Mouse (Mus musculus) retina, postnatal 7 days (tissue): Measurements from ENCODE around the gene 1700024G13Rik.

Experiments
- DNase-seq: peaks from one replicate; pipeline ENCODE4 v3.0.0-alpha.2; 2012; ENCODE audit warnings: low read depth, low spot score

The 1700024G13Rik gene

DNA sequence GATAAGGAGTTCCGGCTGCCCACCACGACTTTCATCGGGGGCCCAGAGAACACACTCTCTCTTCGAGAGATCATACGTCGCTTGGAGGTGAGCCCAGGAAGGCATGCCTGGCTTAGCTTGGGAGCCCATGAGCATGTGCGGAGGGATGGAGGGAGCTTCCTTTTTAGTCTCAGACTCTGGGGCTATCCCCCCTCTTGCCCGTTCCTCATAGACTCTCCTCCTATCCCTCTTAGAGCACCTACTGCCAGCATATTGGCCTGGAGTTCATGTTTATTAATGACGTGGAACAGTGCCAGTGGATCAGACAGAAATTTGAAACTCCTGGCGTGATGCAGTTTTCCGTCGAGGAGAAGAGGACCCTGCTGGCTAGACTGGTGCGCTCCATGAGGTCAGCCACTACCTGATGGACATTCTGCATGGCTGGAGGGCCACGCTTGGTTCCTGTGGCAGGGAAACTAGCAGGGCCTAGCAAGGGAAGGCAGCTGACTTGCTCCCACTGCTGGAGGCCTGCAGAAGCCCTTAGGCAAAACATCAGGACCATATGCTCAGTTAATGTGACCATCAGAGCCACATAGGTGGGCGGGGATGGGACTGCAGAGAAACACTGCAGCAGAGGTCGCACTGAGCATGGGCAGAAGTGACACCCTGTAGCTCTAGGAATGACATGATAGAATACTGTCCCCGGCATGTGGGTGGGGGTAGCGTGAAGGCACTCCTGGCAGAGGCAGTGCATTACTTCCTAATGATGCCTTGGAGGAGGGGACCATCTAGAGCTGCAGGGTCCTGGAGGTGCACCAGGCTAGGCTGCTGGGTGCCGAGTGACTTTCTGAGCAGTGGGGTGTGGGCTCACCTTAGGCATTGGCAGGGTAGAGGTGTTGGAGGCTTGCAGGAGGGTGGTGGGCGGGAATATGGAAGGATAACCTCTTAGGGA lies 55.4 kb downstream of the 1700024G13Rik start:
- no peak for DNase-seq

DNA sequence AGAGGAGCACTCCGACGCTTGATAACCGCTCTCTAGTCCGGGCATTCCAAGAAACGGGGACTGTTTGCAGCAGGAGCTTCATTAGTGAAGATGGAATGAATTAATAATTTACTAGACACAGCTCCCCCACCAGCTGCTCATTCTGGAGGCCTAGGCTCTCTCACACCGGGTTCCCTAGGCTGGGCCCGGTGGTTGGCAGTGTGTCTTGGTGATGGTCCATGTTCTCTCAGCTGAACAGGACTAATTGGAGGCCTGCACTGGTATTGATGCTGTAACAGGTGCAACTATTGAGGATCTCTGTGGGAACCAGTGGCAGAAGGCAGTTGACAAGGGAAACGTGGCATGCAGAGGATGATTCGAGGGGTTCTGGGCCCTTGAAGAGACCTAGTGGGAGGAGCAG lies 60.8 kb downstream of the 1700024G13Rik start:
- DNase-seq: no peak
